Mouse (Mus musculus): ENCODE results near the gene Aatk.

Aatk gene

GRCm38 (mm10) chr11:120021367-120021766 lies 25.6 kb downstream of the Aatk start:
- peak; percentile 71 for DNase-seq

GRCm38 (mm10) chr11:120019542-120020440 lies 27.2 kb downstream of the Aatk start:
- DNase-seq: no peak

- DNase-seq: peak; percentile 57
Observed at GRCm38 (mm10) chr11:120017011-120017410, 30.0 kb downstream of the Aatk start.

- DNase-seq: no peak
Observed at GRCm38 (mm10) chr11:120014758-120015157, 32.2 kb downstream of the Aatk start.

GRCm38 (mm10) chr11:120013174-120013711 lies 33.7 kb downstream of the Aatk start:
- peak; percentile 87 for DNase-seq

- DNase-seq: no peak
Observed at GRCm38 (mm10) chr11:120012702-120013101, 34.3 kb downstream of the Aatk start.

- peak; percentile 75 for DNase-seq
Observed at GRCm38 (mm10) chr11:120011761-120012560, 35.0 kb downstream of the Aatk start.

GRCm38 (mm10) chr11:120011114-120011760 lies 35.7 kb downstream of the Aatk start:
- DNase-seq: peak; percentile 76

GRCm38 (mm10) chr11:120009937-120010336 lies 37.0 kb downstream of the Aatk start:
- DNase-seq: peak; percentile 64

- no peak for DNase-seq
Observed at GRCm38 (mm10) chr11:120008956-120009355, 38.0 kb downstream of the Aatk start.

- DNase-seq: no peak
Observed at GRCm38 (mm10) chr11:120008501-120008900, 38.5 kb downstream of the Aatk start.

- peak; percentile 57 for DNase-seq
Observed at GRCm38 (mm10) chr11:120007496-120008080, 39.4 kb downstream of the Aatk start.

- DNase-seq: peak; percentile 70
Observed at GRCm38 (mm10) chr11:120005434-120006317, 41.3 kb downstream of the Aatk start.

GRCm38 (mm10) chr11:120002634-120003220 lies 44.2 kb downstream of the Aatk start:
- DNase-seq: peak; percentile 54

GRCm38 (mm10) chr11:120002041-120002440 lies 44.9 kb downstream of the Aatk start:
- DNase-seq: no peak

GRCm38 (mm10) chr11:119997351-119997750 lies 49.6 kb downstream of the Aatk start:
- no peak for DNase-seq

GRCm38 (mm10) chr11:119991338-119991678 lies 55.7 kb downstream of the Aatk start:
- DNase-seq: peak; percentile 74

- DNase-seq: no peak
Observed at GRCm38 (mm10) chr11:119990658-119991337, 56.2 kb downstream of the Aatk start.

GRCm38 (mm10) chr11:119989115-119989564 lies 57.8 kb downstream of the Aatk start:
- DNase-seq: no peak

GRCm38 (mm10) chr11:119988391-119988790 lies 58.6 kb downstream of the Aatk start:
- no peak for DNase-seq

All from cerebellum, adult 11-12 months (tissue).